Mouse (Mus musculus): Measurements from ENCODE around the gene Fchsd2. TPM values are rescaled to one million over a fixed set of nuclear protein-coding genes. Genes with fewer than 3 reads are reported as not detected.
A peak's percentile ranks its signal among the peaks of the same experiment; 100 is the strongest.

Fchsd2 gene
- polyA plus RNA-seq, 1 experiment = 21.8 TPM

GRCm38 (mm10) chr7:101253071-101253470 lies 160.4 kb downstream of the Fchsd2 start:
- no peak overlapping the region for H3K27ac ChIP-seq (ENCODE audit: insufficient read depth, low read length)
- H3K4me1 ChIP-seq (ENCODE audit: control insufficient read depth, insufficient read depth, low read length) = no peaks in the 10 kb centered on the region
- TF ChIP-seq CTCF (IDR thresholded peaks at IDR 0.05; ENCODE audit: extremely low read depth, insufficient read depth, low read length) (no peak), POLR2A (IDR thresholded peaks at IDR 0.05; ENCODE audit: extremely low read depth, insufficient read depth, low read length) (no peak)
- no peak overlapping the region for H3K4me3 ChIP-seq (ENCODE audit: insufficient read depth, low read length)

GRCm38 (mm10) chr7:101258482-101258881 lies 165.8 kb downstream of the Fchsd2 start:
- Histone ChIP-seq H3K27ac (ENCODE audit: insufficient read depth, low read length) (no peak overlapping the region), H3K4me3 (ENCODE audit: insufficient read depth, low read length) (no peak overlapping the region), H3K4me1 (ENCODE audit: control insufficient read depth, insufficient read depth, low read length) (no peaks in the 10 kb centered on the region)
- TF ChIP-seq CTCF (IDR thresholded peaks at IDR 0.05; ENCODE audit: extremely low read depth, insufficient read depth, low read length) = no peak
- no peak for TF ChIP-seq POLR2A (IDR thresholded peaks at IDR 0.05; ENCODE audit: extremely low read depth, insufficient read depth, low read length)

- TF ChIP-seq CTCF (IDR thresholded peaks at IDR 0.05; ENCODE audit: extremely low read depth, insufficient read depth, low read length) (no peak), POLR2A (IDR thresholded peaks at IDR 0.05; ENCODE audit: extremely low read depth, insufficient read depth, low read length) (no peak)
- Histone ChIP-seq H3K4me1 (ENCODE audit: control insufficient read depth, insufficient read depth, low read length) (peaks cover 4% of the 10 kb centered on the region; the same call in 1 of the 2 replicates), H3K27ac (ENCODE audit: insufficient read depth, low read length) (no peak overlapping the region), H3K4me3 (ENCODE audit: insufficient read depth, low read length) (no peak overlapping the region)
These were observed 169.4 kb downstream of the Fchsd2 start for GRCm38 (mm10) chr7:101261941-101262546.

- TF ChIP-seq CTCF (IDR thresholded peaks at IDR 0.05; ENCODE audit: extremely low read depth, insufficient read depth, low read length) (no peak), POLR2A (IDR thresholded peaks at IDR 0.05; ENCODE audit: extremely low read depth, insufficient read depth, low read length) (no peak)
- Histone ChIP-seq H3K27ac (ENCODE audit: insufficient read depth, low read length) (no peak overlapping the region), H3K4me3 (ENCODE audit: insufficient read depth, low read length) (no peak overlapping the region), H3K4me1 (ENCODE audit: control insufficient read depth, insufficient read depth, low read length) (peaks cover 5% of the 10 kb centered on the region; the same call in 1 of the 2 replicates)
These were observed 170.8 kb downstream of the Fchsd2 start for GRCm38 (mm10) chr7:101263511-101263910.

GRCm38 (mm10) chr7:101267457-101268259 lies 175.0 kb downstream of the Fchsd2 start:
- TF ChIP-seq POLR2A (IDR thresholded peaks at IDR 0.05; ENCODE audit: extremely low read depth, insufficient read depth, low read length) (no peak), CTCF (IDR thresholded peaks at IDR 0.05; ENCODE audit: extremely low read depth, insufficient read depth, low read length) (no peak)
- H3K27ac ChIP-seq (ENCODE audit: insufficient read depth, low read length) = no peak overlapping the region
- no peak overlapping the region for H3K4me3 ChIP-seq (ENCODE audit: insufficient read depth, low read length)

GRCm38 (mm10) chr7:101271602-101272001 lies 178.9 kb downstream of the Fchsd2 start:
- TF ChIP-seq CTCF (IDR thresholded peaks at IDR 0.05; ENCODE audit: extremely low read depth, insufficient read depth, low read length) = peak; percentile 57; the same call in 1 of the 2 replicates
- TF ChIP-seq POLR2A (IDR thresholded peaks at IDR 0.05; ENCODE audit: extremely low read depth, insufficient read depth, low read length) = no peak
- H3K4me3 ChIP-seq (ENCODE audit: insufficient read depth, low read length) = no peak overlapping the region
- H3K4me1 ChIP-seq (ENCODE audit: control insufficient read depth, insufficient read depth, low read length) = peaks cover 4% of the 10 kb centered on the region; the same call in 1 of the 2 replicates
- H3K27ac ChIP-seq (ENCODE audit: insufficient read depth, low read length) = no peak overlapping the region

More at GRCm38 (mm10) chr7:101267457-101268259, 175.0 kb downstream of the Fchsd2 start:
- peaks cover 6% of the 10 kb centered on the region; the same call in 1 of the 2 replicates for H3K4me1 ChIP-seq (ENCODE audit: control insufficient read depth, insufficient read depth, low read length)

GRCm38 (mm10) chr7:101272466-101273160 lies 179.9 kb downstream of the Fchsd2 start:
- TF ChIP-seq CTCF (IDR thresholded peaks at IDR 0.05; ENCODE audit: extremely low read depth, insufficient read depth, low read length) (no peak), POLR2A (IDR thresholded peaks at IDR 0.05; ENCODE audit: extremely low read depth, insufficient read depth, low read length) (no peak)
- H3K4me1 ChIP-seq (ENCODE audit: control insufficient read depth, insufficient read depth, low read length) = peaks cover 1% of the 10 kb centered on the region; the same call in 1 of the 2 replicates

GRCm38 (mm10) chr7:101282721-101283120 lies 190.1 kb downstream of the Fchsd2 start:
- Histone ChIP-seq H3K4me1 (ENCODE audit: control insufficient read depth, insufficient read depth, low read length) (no peaks in the 10 kb centered on the region), H3K27ac (ENCODE audit: insufficient read depth, low read length) (no peak overlapping the region), H3K4me3 (ENCODE audit: insufficient read depth, low read length) (no peak overlapping the region)
- TF ChIP-seq CTCF (IDR thresholded peaks at IDR 0.05; ENCODE audit: extremely low read depth, insufficient read depth, low read length) = no peak
- no peak for TF ChIP-seq POLR2A (IDR thresholded peaks at IDR 0.05; ENCODE audit: extremely low read depth, insufficient read depth, low read length)

More at GRCm38 (mm10) chr7:101272466-101273160, 179.9 kb downstream of the Fchsd2 start:
- Histone ChIP-seq H3K4me3 (ENCODE audit: insufficient read depth, low read length) (no peak overlapping the region), H3K27ac (ENCODE audit: insufficient read depth, low read length) (no peak overlapping the region)

- H3K4me3 ChIP-seq (ENCODE audit: insufficient read depth, low read length) = no peak overlapping the region
- H3K4me1 ChIP-seq (ENCODE audit: control insufficient read depth, insufficient read depth, low read length) = no peaks in the 10 kb centered on the region
- no peak overlapping the region for H3K27ac ChIP-seq (ENCODE audit: insufficient read depth, low read length)
- TF ChIP-seq CTCF (IDR thresholded peaks at IDR 0.05; ENCODE audit: extremely low read depth, insufficient read depth, low read length) (no peak), POLR2A (IDR thresholded peaks at IDR 0.05; ENCODE audit: extremely low read depth, insufficient read depth, low read length) (no peak)
These were observed 191.8 kb downstream of the Fchsd2 start for GRCm38 (mm10) chr7:101284504-101284903.
